Mouse (Mus musculus) kidney, postnatal 14 days (tissue): ENCODE results near the gene Dennd4c.
"Not testable (repeated sequence)": the region's sequence is repeated elsewhere in the genome, so short reads cannot be mapped to it uniquely, and the experiment has no call there.

Experiments used
- DNase-seq: peaks from one replicate; pipeline ENCODE4 v3.0.0; 2022; ENCODE audit warnings: mixed read lengths

Gene Dennd4c

GRCm38 (mm10) chr4:86814850-86815249, 66.5 kb downstream of the Dennd4c start:
- no peak for DNase-seq

- peak; percentile 56 for DNase-seq
Measured at GRCm38 (mm10) chr4:86823169-86823568, 74.8 kb downstream of the Dennd4c start.

- no peak for DNase-seq
Measured at GRCm38 (mm10) chr4:86825143-86825542, 76.8 kb downstream of the Dennd4c start.

DNA sequence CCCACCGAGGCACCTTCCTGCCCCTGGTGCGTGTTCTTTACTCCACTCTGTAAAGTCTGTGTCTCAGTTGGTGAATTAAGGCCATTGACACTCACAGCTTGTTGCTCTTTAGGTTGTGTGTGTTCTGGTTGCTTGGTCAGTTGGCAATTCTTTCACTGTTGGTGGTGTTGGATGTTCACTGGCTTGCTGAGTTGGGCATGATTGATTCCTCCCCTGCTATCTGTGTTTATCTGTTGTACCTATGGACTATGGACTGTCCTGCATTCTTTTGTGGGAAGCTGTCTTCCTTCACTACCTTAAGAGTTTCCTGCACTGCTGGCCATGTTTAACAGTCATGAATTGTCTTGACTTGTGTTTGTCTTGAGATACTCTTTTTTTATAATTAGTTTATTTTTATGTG, 83.5 kb downstream of the Dennd4c start:
- DNase-seq = no peak

GRCm38 (mm10) chr4:86841141-86841540, 92.8 kb downstream of the Dennd4c start:
- DNase-seq = not testable (repeated sequence)

GRCm38 (mm10) chr4:86845384-86845783, 97.0 kb downstream of the Dennd4c start:
- no peak for DNase-seq

DNA sequence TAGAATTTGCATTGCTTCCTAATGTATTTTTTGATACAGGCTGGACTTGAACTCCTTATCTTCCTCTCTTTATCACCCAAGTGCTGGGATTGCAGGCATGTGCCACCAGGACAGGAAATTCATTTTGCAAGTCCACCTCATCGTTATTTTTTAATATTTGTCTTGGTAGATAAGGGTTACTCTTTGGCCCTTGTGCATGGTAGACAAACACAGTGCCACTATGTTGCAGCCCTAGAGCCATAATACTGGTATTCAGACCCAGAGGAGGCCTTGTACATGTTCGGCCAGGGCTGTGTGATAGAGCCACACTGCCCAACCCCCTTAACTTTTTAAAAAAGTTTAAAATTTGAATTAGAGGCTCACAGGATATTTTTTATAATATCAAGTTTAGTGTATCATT, 98.9 kb downstream of the Dennd4c start:
- no peak for DNase-seq

DNA sequence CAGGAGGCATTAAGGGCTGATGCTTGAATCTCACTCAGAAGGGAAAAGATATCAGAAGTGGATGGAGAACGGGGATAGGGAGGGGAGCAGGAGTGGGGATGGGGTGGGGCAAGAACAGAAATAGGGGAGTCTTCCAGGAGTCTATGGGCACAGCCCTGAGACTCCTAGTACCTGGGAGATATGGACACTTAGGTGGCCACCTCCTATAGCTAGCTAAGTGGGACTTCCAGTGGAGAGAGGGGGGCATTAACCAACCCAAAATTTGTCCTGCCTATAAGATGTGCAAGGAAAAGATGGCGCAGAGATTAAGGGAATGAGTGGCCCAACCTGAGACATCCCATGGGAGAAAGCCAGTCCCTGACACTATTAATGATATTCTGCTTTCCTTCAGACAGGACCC, 103.0 kb downstream of the Dennd4c start:
- DNase-seq = no peak

- DNase-seq = no peak
Measured at GRCm38 (mm10) chr4:86852018-86852417, 103.7 kb downstream of the Dennd4c start.

- DNase-seq = peak; percentile 20
Measured at GRCm38 (mm10) chr4:86852813-86853590, 104.6 kb downstream of the Dennd4c start.

GRCm38 (mm10) chr4:86856304-86857112, 108.2 kb downstream of the Dennd4c start:
- no peak for DNase-seq

GRCm38 (mm10) chr4:86857113-86858069, 109.0 kb downstream of the Dennd4c start, which contains the start of gene Rps6:
Gene Rps6 (minus strand): TSS chr4:86857412.
- DNase-seq = peak; percentile 97

- no peak for DNase-seq
Measured at GRCm38 (mm10) chr4:86858070-86858440, 109.7 kb downstream of the Dennd4c start.

DNA sequence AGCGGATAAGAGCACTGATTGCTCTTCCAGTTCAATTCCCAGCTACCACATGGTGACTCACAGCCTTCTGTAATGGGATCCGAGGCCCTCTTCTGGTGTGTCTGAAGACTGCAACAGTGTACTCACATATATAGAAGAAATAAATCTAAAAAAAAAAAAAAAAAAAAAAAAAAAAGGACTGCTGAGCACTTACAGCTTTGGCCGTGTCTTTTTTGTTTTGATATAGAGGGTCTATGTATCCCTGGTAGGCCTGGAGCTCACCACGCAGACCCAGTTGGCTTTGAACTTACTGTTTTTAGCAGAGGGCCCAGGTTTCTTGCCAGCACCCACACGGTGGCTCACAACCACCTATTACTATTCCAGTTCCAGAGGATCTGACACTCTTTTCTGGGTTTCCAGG, 115.7 kb downstream of the Dennd4c start:
- DNase-seq = no peak

DNA sequence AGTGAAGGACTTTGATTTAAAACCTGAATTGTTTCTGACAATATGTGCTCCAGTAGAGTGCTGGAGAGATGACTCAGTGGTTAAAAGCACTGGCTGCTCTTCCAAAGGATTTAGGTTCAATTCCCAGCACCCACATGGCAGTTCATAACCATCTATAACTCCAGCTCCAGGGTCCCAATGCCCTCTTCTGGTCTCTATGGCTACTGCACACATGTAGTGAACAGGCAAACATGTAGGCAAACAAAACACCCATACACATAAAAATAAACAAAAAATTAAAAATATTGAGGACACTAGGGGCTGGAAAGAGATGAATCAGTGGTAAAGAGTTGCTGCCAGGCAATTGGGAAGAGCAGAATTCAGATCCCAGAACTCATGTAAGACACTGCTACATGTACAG, 123.6 kb downstream of the Dennd4c start:
- DNase-seq = no peak

DNA sequence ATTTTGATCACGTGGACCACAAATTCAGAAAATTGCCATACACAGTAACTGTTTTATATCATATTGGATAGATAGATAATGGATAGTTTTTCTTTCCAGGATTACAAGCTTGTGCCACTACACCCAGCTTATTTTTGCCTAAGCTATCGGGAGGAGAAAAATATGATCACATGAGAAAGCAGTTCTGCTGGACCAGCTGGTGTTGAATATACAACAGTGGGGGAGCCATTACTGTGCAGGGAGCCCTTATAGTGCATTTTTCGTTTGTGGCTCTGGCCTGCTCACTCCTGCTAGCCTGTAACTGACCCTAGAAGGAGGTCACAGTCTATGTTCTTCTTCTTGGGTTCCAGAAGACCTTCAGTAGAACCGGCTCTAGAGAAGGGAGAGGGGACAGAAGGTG, 124.7 kb downstream of the Dennd4c start:
- DNase-seq = no peak

DNA sequence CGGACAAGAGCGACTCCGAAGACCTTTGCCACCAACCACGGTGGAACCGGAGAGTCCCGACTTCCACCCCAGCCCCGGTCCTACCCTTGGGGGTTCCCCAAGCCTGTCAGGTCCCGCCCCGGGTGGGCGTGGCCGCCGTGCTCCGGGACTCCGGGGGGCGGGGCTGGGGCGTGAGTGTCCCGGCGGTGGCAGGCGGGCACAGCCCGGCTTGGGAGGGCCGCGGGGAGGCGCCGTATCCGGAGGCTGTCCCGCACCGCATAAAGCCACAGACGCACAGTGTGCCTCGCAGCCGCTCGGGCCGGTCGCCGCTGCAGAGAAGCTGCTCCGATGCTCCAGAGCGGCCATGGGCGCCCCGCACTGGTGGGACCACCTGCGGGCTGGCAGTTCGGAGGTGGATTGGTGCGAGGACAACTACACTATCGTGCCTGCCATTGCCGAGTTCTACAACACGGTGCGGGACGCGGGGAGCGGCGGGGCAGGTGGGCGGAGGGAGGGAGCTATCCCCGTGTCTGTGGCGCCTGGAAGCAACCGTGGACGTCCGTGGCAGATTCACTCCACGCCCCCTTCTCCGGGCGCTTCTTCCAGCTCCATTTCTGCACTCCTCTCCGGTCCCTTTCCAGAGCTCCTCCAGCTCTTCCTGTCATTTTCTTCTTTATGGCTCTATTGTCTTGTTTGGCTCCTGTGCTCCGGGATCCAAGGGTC, 125.9 kb downstream of the Dennd4c start, which contains the start of gene Acer2:
TSS of gene Acer2 (plus strand) at position 251 of the 702 bp plus-strand sequence.
- DNase-seq = peak; percentile 98

- DNase-seq = no peak
Measured at GRCm38 (mm10) chr4:86879477-86879876, 131.1 kb downstream of the Dennd4c start.

GRCm38 (mm10) chr4:86881178-86881577, 132.8 kb downstream of the Dennd4c start:
- DNase-seq = no peak

- DNase-seq = no peak
Measured at GRCm38 (mm10) chr4:86882413-86882812, 134.1 kb downstream of the Dennd4c start.

- peak; percentile 49 for DNase-seq
Measured at GRCm38 (mm10) chr4:86884945-86885344, 136.6 kb downstream of the Dennd4c start.

- no peak for DNase-seq
Measured at GRCm38 (mm10) chr4:86885790-86886159, 137.4 kb downstream of the Dennd4c start.
